ENCODE assay signal across 24 mouse cellular contexts in the genomic region with DNA sequence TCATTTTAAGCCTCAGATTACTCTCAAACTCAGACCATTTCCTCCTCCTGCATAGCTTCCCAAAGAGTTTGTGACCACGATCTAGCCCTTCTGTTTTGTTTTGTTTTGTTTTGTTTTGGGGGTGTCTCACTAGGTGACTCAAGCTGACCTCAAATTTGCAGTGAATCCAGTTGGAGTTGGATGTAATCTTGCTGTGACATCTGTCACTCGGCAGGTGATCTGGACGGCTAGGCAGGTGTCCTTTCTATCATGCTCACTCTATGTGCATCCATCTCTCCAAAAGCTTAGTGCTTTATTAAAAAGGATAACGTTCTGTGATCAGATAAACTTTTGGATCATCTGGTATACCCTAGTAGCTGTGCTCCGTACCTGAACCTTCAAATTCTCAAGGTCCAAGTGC. TPM values are rescaled to one million over a fixed set of nuclear protein-coding genes. Genes with fewer than 3 reads are reported as not detected.
A peak's percentile ranks its signal among the peaks of the same experiment; 100 is the strongest.
DNase-seq lines count a peak whose midpoint lies in the region; ATAC-seq lines count a peak whose summit lies in the region.
"Had no signal": no experiment of that assay in that cellular context is flagged by ENCODE, and none has a peak within 500 bp of the region (broad histone marks: within the 10 kb centered on the region; RNA-seq: fewer than 3 reads in every experiment).

No protein-coding gene starts in this region.

- ATAC-seq in forebrain, embryonic 16.5 days, result no peak
- no peak for ATAC-seq in hindbrain, embryonic 11.5 days (ENCODE audit: low FRiP score)
- ATAC-seq: activated CD4-positive, CD25-positive, alpha-beta regulatory T cell, adult 4 months; forebrain, embryonic 13.5 days; forebrain, postnatal 0 days; hindbrain, embryonic 16.5 days; inflammation-experienced regulatory T-cells, adult 6 months; intestine, embryonic 16.5 days had no signal

- H3K27ac ChIP-seq in forebrain, embryonic 16.5 days (ENCODE audit: low read length), result no peak overlapping the region
- no peak overlapping the region for H3K27ac ChIP-seq in hindbrain, embryonic 11.5 days (ENCODE audit: low read depth, low read length)
- H3K27ac ChIP-seq: forebrain, embryonic 10.5 days; forebrain, embryonic 13.5 days; gastrocnemius, adult 2 months; hindbrain, embryonic 13.5 days had no signal

- no peaks in the 10 kb centered on the region for H3K4me1 ChIP-seq in forebrain, embryonic 16.5 days (replicated peaks; ENCODE audit: control insufficient read depth, insufficient read depth, low read length)
- no peaks in the 10 kb centered on the region for H3K4me1 ChIP-seq in hindbrain, embryonic 11.5 days (replicated peaks; ENCODE audit: control insufficient read depth, insufficient read depth, low read length)
- H3K4me1 ChIP-seq: forebrain, embryonic 10.5 days; forebrain, embryonic 13.5 days; hindbrain, embryonic 13.5 days had no signal

- no peaks in the 10 kb centered on the region for H3K9me3 ChIP-seq in forebrain, embryonic 16.5 days (ENCODE audit: control insufficient read depth, low read length)
- H3K9me3 ChIP-seq in hindbrain, embryonic 11.5 days (ENCODE audit: control insufficient read depth, low read length), result no peaks in the 10 kb centered on the region
- H3K9me3 ChIP-seq: forebrain, embryonic 10.5 days; forebrain, embryonic 13.5 days; hindbrain, embryonic 13.5 days had no signal

- DNase-seq in cerebellum, adult 11 months, result peak; percentile 30
- no peak for DNase-seq in cerebellum, adult 8-10 months
- peak; percentile 56 for DNase-seq in brain, adult 2 months (ENCODE audit: low read depth, low spot score)
- peak; percentile 52 for DNase-seq in cerebellum, adult 9-11 months
- peak; percentile 38 to 39 for DNase-seq in cerebellum, postnatal 36 days
- DNase-seq in hindbrain, embryonic 11.5 days (ENCODE audit: low spot score), result no peak
- DNase-seq: adrenal gland, adult 8-10 months; adrenal gland, postnatal 25 days; forebrain, postnatal 0 days; gastrocnemius, adult 2 months; gastrocnemius, postnatal 14 days; heart, adult 11 months; kidney, adult 18-20 months had no signal

- no peak overlapping the region for H3K4me3 ChIP-seq in forebrain, embryonic 16.5 days (replicated peaks; ENCODE audit: low read length)
- no peak overlapping the region for H3K4me3 ChIP-seq in hindbrain, embryonic 11.5 days (ENCODE audit: low read depth, low read length)
- H3K4me3 ChIP-seq: forebrain, embryonic 10.5 days; forebrain, embryonic 13.5 days; gastrocnemius, adult 2 months; hindbrain, embryonic 13.5 days had no signal

- H3K36me3 ChIP-seq in forebrain, embryonic 16.5 days (ENCODE audit: control insufficient read depth, insufficient read depth), result no peaks in the 10 kb centered on the region
- no peaks in the 10 kb centered on the region for H3K36me3 ChIP-seq in hindbrain, embryonic 11.5 days (ENCODE audit: control insufficient read depth, insufficient read depth, low read length)

- no peak overlapping the region for H3K9ac ChIP-seq in forebrain, embryonic 16.5 days (replicated peaks; ENCODE audit: low read depth, low read length)
- H3K9ac ChIP-seq in hindbrain, embryonic 11.5 days (ENCODE audit: low read depth, low read length), result no peak overlapping the region
- H3K9ac ChIP-seq: forebrain, embryonic 13.5 days; forebrain, postnatal 0 days; hindbrain, embryonic 13.5 days had no signal

- H3K4me2 ChIP-seq in forebrain, embryonic 16.5 days (ENCODE audit: low read length), result no peak overlapping the region
- H3K4me2 ChIP-seq in hindbrain, embryonic 11.5 days (replicated peaks; ENCODE audit: low read depth, low read length), result no peak overlapping the region
- H3K4me2 ChIP-seq: forebrain, embryonic 13.5 days; heart, embryonic 11.5 days; hindbrain, embryonic 13.5 days had no signal

- H3K27me3 ChIP-seq in forebrain, embryonic 16.5 days (replicated peaks; ENCODE audit: control insufficient read depth, insufficient read depth, low read length), result no peaks in the 10 kb centered on the region
- no peaks in the 10 kb centered on the region for H3K27me3 ChIP-seq in hindbrain, embryonic 11.5 days (ENCODE audit: control insufficient read depth, insufficient read depth, low read length)
- H3K27me3 ChIP-seq: forebrain, embryonic 13.5 days; hindbrain, embryonic 13.5 days had no signal

- WGBS in forebrain, embryonic 16.5 days, result 87% methylated on average over 5 of the region's 5 CpGs
- whole genome bisulfite sequencing in hindbrain, embryonic 11.5 days, result 90% methylated on average over 5 of the region's 5 CpGs

RNA-seq across cellular contexts. Expression of gene Tcaim, which starts 7.0 kb away (rescaled TPM):
- polyA plus RNA-seq in forebrain, embryonic 16.5 days (2015; fragmentation: Nextera tagmentation; extraction: Ambion mirVana), result 7.8 and 9.3 TPM in 2 replicates
- polyA plus RNA-seq in hindbrain, embryonic 11.5 days (2014; fragmentation: Nextera tagmentation; extraction: Ambion mirVana), result 6.5 and 7.6 TPM in 2 replicates

RNA-seq across cellular contexts. Expression of gene Gm35549, which starts 31.4 kb away (rescaled TPM):
- 0.99 TPM in 1 of 2 replicates, not detected in the other for polyA plus RNA-seq in forebrain, embryonic 16.5 days (2015; fragmentation: Nextera tagmentation; extraction: Ambion mirVana)
- 0.62 TPM in 1 of 2 replicates, not detected in the other for polyA plus RNA-seq in hindbrain, embryonic 11.5 days (2014; fragmentation: Nextera tagmentation; extraction: Ambion mirVana)
- polyA plus RNA-seq: forebrain, embryonic 13.5 days; forebrain, postnatal 0 days; frontal cortex, adult 2 months; heart, embryonic 14.5 days; intestine, embryonic 16.5 days had no signal

RNA-seq across cellular contexts. Expression of gene Zfp445, which starts 53.4 kb away (rescaled TPM):
- polyA plus RNA-seq in forebrain, embryonic 16.5 days (2015; fragmentation: Nextera tagmentation; extraction: Ambion mirVana), result 132 and 142 TPM in 2 replicates
- polyA plus RNA-seq in hindbrain, embryonic 11.5 days (2014; fragmentation: Nextera tagmentation; extraction: Ambion mirVana), result 75.0 and 77.3 TPM in 2 replicates

Comparison
In these comparisons a context has a peak if more than half of its experiments do, and no peak if none do; other contexts are left out.
1. DNase-seq: peak in cerebellum, adult 11 months (single experiment), brain, adult 2 months (single experiment), cerebellum, adult 9-11 months (single experiment) and cerebellum, postnatal 36 days (2 of 2); none in cerebellum, adult 8-10 months (single experiment) and hindbrain, embryonic 11.5 days (single experiment).